Mouse (Mus musculus) MEL (cell line): ENCODE measurements at regions not wholly inside any gene's neighbourhood (a gene's known extent, or its start where the extent isn't known, plus 50 kb on each side); places are given as distances from the start of the nearest gene placed in this dataset.

ENCODE experiments used
- CTCF ChIP-seq, 3 experiments: IDR thresholded peaks in 2 of 3; conservative IDR thresholded peaks in 1 of 3; 2 replicates each; pipeline ENCODE4 v1.5.1; 2011 to 2012; ENCODE audit warnings: low read length in 3 of 3, low read depth in 2 of 3, mild to moderate bottlenecking in 2 of 3, improper control_type of control experiment in 1 of 3, inconsistent platforms in 1 of 3, mixed read lengths in 1 of 3, moderate library complexity in 1 of 3; ENCODE audit not compliant: control insufficient read depth in 1 of 3, insufficient read depth in 1 of 3, poor library complexity in 1 of 3, severe bottlenecking in 1 of 3
- TAL1 ChIP-seq: IDR thresholded peaks from 2 replicates; pipeline ENCODE4 v1.6.1; 2012; ENCODE audit warnings: mild to moderate bottlenecking, inconsistent platforms, low read length, moderate library complexity, mixed read lengths
- USF2 ChIP-seq, 2 experiments: IDR thresholded peaks; 2 replicates each; pipeline ENCODE4 v1.6.1; 2011 to 2012; ENCODE audit warnings: improper control_type of control experiment in 2 of 2, low read length in 2 of 2, borderline replicate concordance in 1 of 2, inconsistent platforms in 1 of 2, low read depth in 1 of 2, mild to moderate bottlenecking in 1 of 2; ENCODE audit not compliant: insufficient read depth in 1 of 2

GRCm38 (mm10) chr19:14724637-14725036 is 126.8 kb upstream of the Tle4 start:
- TF ChIP-seq CTCF (IDR thresholded peaks at IDR 0.05 in 2 of 3, conservative IDR thresholded peaks at IDR 0.05 in 1 of 3; ENCODE audit: control insufficient read depth in 1 of 3, insufficient read depth in 1 of 3, low read depth in 2 of 3, low read length in 3 of 3, poor library complexity in 1 of 3, severe bottlenecking in 1 of 3) (no peak), USF2 (IDR thresholded peaks at IDR 0.05; ENCODE audit: borderline replicate concordance in 1 of 2, insufficient read depth in 1 of 2, low read depth in 1 of 2, low read length in 2 of 2) (no peak), TAL1 (no peak)
